Comparison of ENCODE assay signal across 8 mouse cellular contexts in the genomic region with DNA sequence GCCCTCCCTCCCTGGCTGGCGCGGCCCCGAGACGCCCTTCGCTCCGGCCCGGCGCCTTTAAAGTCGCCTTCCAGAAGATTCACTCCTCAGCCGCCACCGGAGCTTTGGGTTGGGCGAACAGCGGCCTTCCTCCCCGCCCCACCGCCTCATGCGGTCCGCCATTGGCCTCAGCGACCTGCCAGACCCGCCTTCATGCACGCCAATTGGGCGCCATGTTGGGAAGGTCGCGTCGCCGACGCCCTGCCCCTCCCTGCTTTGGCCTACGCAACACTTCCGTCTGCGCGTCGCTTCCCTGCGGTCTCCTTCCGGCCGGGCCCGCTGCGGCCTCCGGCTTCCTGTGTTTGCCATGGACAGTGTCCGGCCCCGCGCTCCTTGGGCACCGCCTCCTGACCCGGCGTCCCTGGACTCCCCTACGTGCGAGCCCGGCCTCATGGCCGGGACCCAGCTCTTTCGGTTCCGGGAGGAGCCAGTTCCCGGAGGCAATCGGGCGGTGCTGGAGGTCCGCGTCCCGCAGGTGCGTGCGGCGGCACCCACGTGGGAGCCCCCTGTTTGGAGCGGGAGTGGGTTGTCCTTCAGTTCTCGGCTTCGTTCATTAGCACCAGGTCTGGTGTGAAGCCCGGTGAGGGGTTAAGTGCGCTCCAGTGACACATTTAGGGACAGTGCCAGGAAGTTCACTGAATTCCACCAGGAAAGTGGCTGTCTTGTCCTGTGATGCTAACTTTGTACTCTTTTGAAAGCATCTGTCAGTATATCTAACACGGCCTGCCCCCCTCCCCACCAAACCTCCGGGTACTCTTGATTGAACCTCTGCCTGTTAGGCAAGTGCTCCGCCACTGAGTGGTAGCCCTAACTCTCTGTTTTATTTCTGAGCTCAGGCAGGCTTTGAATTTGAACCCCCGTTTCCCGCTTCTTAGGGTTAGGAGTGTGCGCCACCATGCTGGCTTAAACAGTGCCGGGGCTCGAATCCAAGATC. TPM values are rescaled to one million over a fixed set of nuclear protein-coding genes. Genes with fewer than 3 reads are reported as not detected.
DNase-seq lines count a peak whose midpoint lies in the region; ATAC-seq and TF ChIP-seq lines count a peak whose summit lies in the region.

A gene (plus strand): TSS at position 18 of the 973 bp plus-strand sequence.
A gene (minus strand): TSS at position 189 of the 973 bp plus-strand sequence.

- H3K4me3 ChIP-seq in hindbrain, embryonic 13.5 days = peak within 1 kb of the TSS; percentile 81

- CTCF ChIA-PET in Patski (lab: Charles Lee) = interaction anchor here (1.1 to 1.3 kb wide), 3 partner anchors 17 to 200 kb away, joined by 3 to 4 read pairs (median 3); no protein-coding TSS in a partner anchor

- WGBS in hindbrain, embryonic 13.5 days = 1% methylated on average over 72 of the region's 72 CpGs

- H3K4me1 ChIP-seq in hindbrain, embryonic 13.5 days (replicated peaks) = peaks cover 57% of the 10 kb centered on the region

- peak within 1 kb of the TSS; percentile 98 for H3K27ac ChIP-seq in hindbrain, embryonic 13.5 days

- in situ Hi-C loops in Patski (cut with MboI; ENCODE audit: low pct_unique_long_range_greater_than_20kb) = no loop called here

- H3K36me3 ChIP-seq in hindbrain, embryonic 13.5 days = peaks cover 39% of the 10 kb centered on the region

- peak; percentile 85 for ATAC-seq in Patski
- peak; percentile 96 for ATAC-seq in hindbrain, embryonic 13.5 days (ENCODE audit: low FRiP score)

- peak within 1 kb of the TSS; percentile 91 for H3K9ac ChIP-seq in hindbrain, embryonic 13.5 days

- H3K27me3 ChIP-seq in Patski = no peaks in the 10 kb centered on the region
- H3K27me3 ChIP-seq in hindbrain, embryonic 13.5 days = no peaks in the 10 kb centered on the region

- no peak for TF ChIP-seq CTCF in Patski (IDR thresholded peaks at IDR 0.05)

- DNase-seq in Patski (ENCODE audit: low read depth, low spot score) = peak; percentile 89
- DNase-seq in cerebellum, postnatal 14 days = peak; percentile 97 to 98
- DNase-seq in frontal cortex, postnatal 14 days (ENCODE audit: low spot score in 2 of 2) = peak; percentile 96
- peak; percentile 84 to 93 for DNase-seq in layer of hippocampus, postnatal 25 days (ENCODE audit: extremely low spot score in 1 of 2, low spot score in 1 of 2)
- peak; percentile 99 for DNase-seq in lung, postnatal 25 days (ENCODE audit: low spot score)
- DNase-seq in retina, embryonic 14.5 days (ENCODE audit: low spot score) = peak; percentile 96
- peak; percentile 94 for DNase-seq in thymus, postnatal 4 days

- POLR2A ChIA-PET in Patski (lab: Charles Lee) = interaction anchor here (0.6 to 3.0 kb wide), 10 partner anchors 9 to 278 kb away, joined by 3 to 20 read pairs (median 4); a partner anchor contains a TSS

- H3K9me3 ChIP-seq in hindbrain, embryonic 13.5 days = no peaks in the 10 kb centered on the region

- peak within 1 kb of the TSS; percentile 83 for H3K4me2 ChIP-seq in hindbrain, embryonic 13.5 days

RNA-seq across cellular contexts. Expression of the first gene that starts in this region (rescaled TPM):
- 22.6 TPM for polyA plus RNA-seq in Patski (2021)
- polyA plus RNA-seq in hindbrain, embryonic 13.5 days (2015; fragmentation: Nextera tagmentation; extraction: Ambion mirVana) = 79.3 and 83.2 TPM in 2 replicates
- 10 to 100 TPM; 23.8 to 29.5 TPM for total RNA-seq in layer of hippocampus, postnatal 25 days (2021)

RNA-seq across cellular contexts. Expression of the second gene that starts in this region (rescaled TPM):
- polyA plus RNA-seq in Patski (2021) = 77.3 TPM
- 70.4 and 74.7 TPM in 2 replicates for polyA plus RNA-seq in hindbrain, embryonic 13.5 days (2015; fragmentation: Nextera tagmentation; extraction: Ambion mirVana)
- total RNA-seq in layer of hippocampus, postnatal 25 days (2021) = 10 to 100 TPM; 30.3 TPM

Comparison
In these comparisons a context has a peak if more than half of its experiments do, and no peak if none do; other contexts are left out.
1. Peak in every context shown above with its lines: DNase-seq, ATAC-seq, H3K4me3 ChIP-seq and H3K27ac ChIP-seq.